Mouse (Mus musculus) B cell, adult 2 months (primary cell): ENCODE measurements around the gene Aspscr1.

Experiments used
- DNase-seq, 2 experiments: peaks; one replicate each; pipeline ENCODE4 v3.0.0; 2022

Aspscr1 gene

DNA sequence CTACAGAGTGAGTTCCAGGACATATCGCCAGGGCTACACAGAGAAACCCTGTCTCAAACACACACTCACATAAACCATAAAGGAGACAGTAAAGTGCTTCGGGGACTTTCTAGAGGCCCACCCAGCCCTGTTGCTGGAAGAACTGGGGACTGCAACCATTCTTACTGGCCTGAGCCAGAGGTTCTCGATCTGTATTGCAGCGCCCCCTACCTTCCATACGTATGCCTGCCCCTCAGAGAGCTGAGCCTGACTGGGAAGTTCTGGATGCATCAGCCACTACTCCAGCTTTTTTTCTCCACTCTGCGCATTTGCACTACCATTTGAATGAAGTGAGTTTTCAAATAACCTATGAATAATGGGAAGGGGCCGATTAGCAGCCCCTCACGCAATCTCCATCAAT is 76.7 kb downstream of the Aspscr1 start:
- DNase-seq: peak; percentile 71 to 74

DNA sequence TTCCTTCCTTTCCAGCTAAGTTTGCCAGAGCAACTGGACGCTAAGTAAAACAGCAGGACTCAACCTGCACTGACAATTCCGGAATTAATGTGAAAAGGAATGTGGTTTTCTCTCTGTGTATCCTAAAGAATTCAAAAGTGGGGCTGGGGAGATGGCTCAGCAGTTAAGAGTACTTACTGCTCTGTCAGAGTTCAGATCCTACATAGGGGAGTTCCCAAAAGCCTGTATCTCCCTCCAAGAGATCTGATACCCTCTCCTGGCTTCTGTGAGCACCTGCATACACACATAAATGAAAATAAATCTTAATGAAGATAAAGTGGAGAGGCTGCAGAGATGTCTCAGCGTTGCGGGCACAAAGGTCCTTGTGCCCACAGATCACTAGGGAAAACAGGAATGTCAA is 78.8 kb downstream of the Aspscr1 start:
- no peak for DNase-seq
